Mouse (Mus musculus): ENCODE measurements around the gene Agl.

- TF ChIP-seq CTCF (IDR thresholded peaks at IDR 0.05; ENCODE audit: extremely low read depth, insufficient read depth, low read length) (no peak), POLR2A (IDR thresholded peaks at IDR 0.05; ENCODE audit: extremely low read depth, insufficient read depth, low read length) (no peak)
Observed at GRCm38 (mm10) chr3:116726807-116727206, 81.2 kb downstream of the Agl start.

All from cortical plate, adult 2 months (tissue).